Mouse (Mus musculus) urinary bladder, postnatal 14 days (tissue): ENCODE measurements around the gene Fkbp5.
"Not testable (repeated sequence)": the region's sequence is repeated elsewhere in the genome, so short reads cannot be mapped to it uniquely, and the experiment has no call there.

Source experiments
- DNase-seq: peaks from one replicate; pipeline ENCODE4 v3.0.0; 2021; ENCODE audit warnings: low spot score

Fkbp5 gene

GRCm38 (mm10) chr17:28517441-28517955 lies at the start of gene Fkbp5:
Gene Fkbp5, minus strand, starts transcription at chr17:28517527.
- peak; percentile 86 for DNase-seq

- no peak for DNase-seq
Observed at GRCm38 (mm10) chr17:28565181-28565580, 47.9 kb upstream of the Fkbp5 start.

GRCm38 (mm10) chr17:28561613-28562012 lies 44.3 kb upstream of the Fkbp5 start:
- no peak for DNase-seq

- DNase-seq = no peak
Observed at GRCm38 (mm10) chr17:28560598-28560997, 43.3 kb upstream of the Fkbp5 start, which contains the start of gene Clps. Gene Clps, minus strand, starts transcription at chr17:28560766.

GRCm38 (mm10) chr17:28557772-28558171 lies 40.4 kb upstream of the Fkbp5 start:
- DNase-seq = no peak

GRCm38 (mm10) chr17:28556635-28557396 lies 39.5 kb upstream of the Fkbp5 start:
- DNase-seq = no peak

GRCm38 (mm10) chr17:28554021-28554420 lies 36.7 kb upstream of the Fkbp5 start:
- DNase-seq = not testable (repeated sequence)

DNA sequence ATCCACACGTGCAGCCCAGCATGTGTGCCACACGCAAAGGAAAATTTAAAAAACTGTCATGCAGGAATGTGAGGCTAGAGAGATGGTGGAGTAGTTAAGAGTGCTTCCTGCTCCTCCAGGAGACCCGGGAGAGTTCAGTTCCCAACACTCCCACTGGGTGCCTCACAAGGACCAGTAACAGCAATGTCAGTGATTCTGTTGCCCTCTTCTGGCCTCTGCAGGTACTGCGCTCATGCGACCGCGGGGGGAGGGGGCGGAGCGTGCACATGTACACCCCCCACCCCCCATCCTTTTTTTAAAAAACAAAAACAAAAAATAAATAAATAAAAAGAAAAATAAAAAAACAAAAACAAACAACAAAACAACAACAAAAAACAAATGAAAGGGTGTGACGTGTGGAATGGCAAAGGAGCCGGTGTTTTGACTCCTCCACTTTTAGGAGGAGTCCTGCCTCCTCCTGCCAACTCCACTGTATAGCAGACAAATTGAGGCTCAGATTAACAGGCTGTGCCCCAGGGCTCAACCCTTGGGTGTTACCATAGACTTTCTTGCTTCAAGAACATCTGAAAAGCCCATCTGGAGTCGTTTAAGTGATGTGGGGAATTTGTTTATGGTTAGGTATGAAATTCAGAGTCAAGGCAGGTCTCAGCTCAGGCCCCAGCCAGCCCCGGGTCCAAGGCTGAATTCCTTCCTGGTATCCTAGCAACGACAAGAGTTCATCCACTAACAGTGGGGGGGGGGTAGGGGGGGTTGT lies 35.9 kb upstream of the Fkbp5 start:
- DNase-seq = peak; percentile 69

GRCm38 (mm10) chr17:28549111-28549510 lies 31.8 kb upstream of the Fkbp5 start, which contains the start of gene Clpsl2:
Gene Clpsl2, plus strand, starts transcription at chr17:28549411.
- DNase-seq = no peak

- no peak for DNase-seq
Observed at GRCm38 (mm10) chr17:28548550-28548949, 31.2 kb upstream of the Fkbp5 start.

DNA sequence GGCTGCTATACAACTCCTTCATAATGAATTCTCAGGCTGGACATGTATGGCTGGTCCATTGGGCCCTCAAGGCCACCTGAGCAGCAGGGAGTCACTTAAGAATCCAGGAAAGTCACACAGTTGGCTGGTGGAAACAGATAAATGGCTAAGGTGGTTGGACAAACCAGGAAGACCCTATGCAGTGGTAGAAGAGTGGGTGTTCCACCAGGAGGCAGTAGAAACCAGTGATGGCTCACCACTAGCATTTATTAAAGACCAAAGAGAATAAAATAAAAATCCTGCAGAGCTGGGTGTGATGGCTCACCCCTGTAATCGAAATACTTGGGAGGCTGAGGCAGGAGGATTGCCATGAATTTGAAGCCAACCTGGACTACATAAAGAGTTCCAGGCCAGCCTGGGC lies 29.6 kb upstream of the Fkbp5 start:
- no peak for DNase-seq

DNA sequence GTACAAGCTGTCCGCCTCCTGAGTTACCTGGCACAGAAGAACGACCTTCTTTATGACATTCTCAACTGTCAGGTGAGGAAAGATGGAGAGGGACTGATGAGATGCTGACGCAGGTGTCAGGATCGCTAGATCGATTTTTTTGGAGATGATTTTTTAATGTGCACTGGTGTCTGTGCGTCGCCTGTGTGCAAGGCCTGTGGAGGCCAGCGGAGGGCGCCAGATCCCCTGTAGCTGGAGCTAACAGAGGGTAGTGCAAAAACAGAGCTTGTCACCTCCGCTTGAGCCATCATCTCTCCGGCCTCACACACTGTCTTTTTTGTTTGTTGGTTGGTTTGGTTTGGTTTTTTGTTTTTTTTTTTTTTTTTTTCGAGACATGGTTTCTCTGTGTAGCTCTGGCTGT lies 20.6 kb upstream of the Fkbp5 start:
- no peak for DNase-seq

DNA sequence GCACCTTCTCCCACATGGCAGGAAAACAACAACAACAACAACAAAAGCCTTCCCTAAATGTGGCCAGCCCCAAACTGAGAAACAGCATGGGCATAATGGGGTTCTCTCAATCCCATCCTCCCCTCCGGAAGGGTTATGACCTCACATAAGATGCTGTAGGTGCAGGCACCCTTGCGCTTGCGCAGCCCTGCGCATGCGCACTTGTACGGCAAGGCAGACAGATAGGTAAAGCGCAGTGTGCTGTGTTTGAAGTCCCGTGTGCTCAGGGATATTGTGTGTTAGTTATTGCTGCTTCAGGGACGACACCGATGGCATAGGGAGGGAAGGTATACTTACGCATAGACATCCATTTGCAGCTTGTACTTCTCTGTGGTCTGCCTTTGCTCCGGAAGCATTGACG lies 16.0 kb upstream of the Fkbp5 start:
- DNase-seq = no peak

DNA sequence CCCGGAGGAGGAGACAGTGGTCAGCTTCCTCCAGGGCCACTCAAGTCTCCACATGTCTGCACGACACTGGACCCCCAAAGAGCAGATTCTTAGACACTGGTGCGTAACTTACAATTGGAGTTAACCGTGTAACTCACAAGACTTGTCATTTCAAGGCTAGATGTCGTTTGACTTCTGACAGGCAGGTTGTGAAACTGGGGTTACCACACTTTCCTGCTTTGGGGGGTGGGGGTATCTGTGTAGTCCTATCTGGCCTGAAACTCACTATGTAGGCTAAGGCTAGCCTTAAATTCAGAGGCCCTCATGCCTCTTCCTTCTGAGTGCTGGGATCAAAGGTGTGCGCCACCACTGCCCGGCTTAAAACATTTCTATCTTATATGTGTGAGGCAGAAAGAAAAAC lies 15.2 kb upstream of the Fkbp5 start:
- DNase-seq = no peak

DNA sequence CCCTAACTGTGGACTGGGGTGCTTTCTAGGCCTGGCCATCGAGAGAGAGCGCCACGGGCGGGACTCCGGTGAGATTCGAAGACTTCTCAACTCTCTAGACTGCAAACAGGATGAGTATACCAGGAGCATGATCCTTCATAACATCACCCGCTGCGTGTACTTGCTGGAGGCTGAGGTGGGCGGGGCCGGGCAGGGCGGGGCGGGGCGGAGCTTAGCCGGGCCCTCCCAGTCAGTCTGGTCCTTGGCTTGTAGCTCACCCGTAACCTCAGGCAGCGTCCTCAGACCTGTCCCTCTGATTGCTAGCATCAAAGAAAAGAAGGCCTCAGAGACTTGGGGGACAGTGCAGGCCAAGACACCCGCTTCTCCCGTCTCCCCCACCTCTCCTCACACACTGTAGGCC lies 14.6 kb upstream of the Fkbp5 start:
- no peak for DNase-seq

- no peak for DNase-seq
Observed at GRCm38 (mm10) chr17:28530506-28530905, 13.2 kb upstream of the Fkbp5 start, which contains the start of gene Armc12. Gene Armc12, plus strand, starts transcription at chr17:28530806.

GRCm38 (mm10) chr17:28529116-28529515 lies 11.8 kb upstream of the Fkbp5 start:
- no peak for DNase-seq

GRCm38 (mm10) chr17:28528043-28528351 lies 10.7 kb upstream of the Fkbp5 start:
- peak; percentile 89 for DNase-seq

GRCm38 (mm10) chr17:28527184-28528042 lies 10.1 kb upstream of the Fkbp5 start:
- no peak for DNase-seq

DNA sequence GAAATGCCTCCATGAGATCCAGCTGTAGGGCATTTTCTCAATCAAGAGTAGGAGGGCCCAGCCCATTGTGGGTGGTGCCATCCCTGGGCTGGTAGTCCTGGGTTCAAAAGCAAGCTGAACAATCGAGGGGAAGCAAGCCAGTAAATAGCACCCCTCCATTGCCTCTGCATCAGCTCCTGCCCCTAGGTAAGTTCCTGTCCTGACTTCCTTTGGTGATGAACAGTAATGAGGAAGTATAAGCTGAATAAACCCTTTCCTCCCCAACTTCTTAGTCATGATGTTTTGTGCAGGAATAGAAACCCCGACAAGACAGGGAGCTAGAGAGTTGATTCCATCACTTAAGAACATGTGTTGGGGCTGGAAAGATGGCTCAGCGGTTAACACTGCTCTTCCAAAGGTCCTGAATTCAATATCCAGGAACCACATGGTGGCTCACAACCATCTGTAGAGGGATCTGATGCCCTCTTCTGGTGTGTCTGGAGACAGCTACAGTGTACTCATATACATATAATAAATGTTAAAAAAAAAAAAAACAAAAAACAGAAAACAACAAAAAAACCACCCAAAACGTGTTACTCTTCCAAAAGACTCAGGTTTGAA lies 7.6 kb upstream of the Fkbp5 start:
- no peak for DNase-seq

DNA sequence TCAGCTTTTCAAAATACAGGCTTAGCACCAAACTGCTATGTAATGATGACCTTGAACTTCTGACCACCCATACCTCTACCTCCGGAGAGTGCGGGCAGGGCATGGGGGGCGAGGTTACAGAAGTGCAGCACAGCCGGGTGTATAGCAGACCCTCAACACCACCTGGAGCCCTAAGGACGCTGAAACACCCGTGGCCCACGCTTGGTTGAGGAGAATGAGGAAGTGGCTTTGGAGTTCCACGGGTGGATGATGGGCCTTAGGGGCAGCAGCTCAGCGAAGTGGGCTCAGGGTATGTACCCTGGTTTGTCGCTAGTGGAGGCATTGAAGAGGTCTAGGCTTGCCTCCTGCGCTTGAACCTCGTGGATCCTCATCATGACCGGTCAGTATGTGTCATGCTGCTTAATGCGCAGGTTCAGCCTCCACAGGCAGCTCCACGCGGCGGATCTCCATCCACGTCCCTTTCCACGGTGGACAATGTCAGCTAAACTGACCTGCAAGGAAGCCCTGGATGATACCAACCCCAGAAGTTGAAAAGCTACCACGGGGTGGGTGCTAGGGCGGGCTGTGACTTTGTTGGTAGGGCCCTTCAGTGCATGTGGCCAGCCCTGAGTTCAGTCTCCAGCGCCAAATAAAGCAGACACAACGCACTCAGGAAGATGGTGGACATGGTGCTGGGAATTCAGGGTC lies 6.8 kb upstream of the Fkbp5 start:
- DNase-seq = no peak
